Mouse (Mus musculus) kidney, embryonic 14.5 days (tissue): Measurements from ENCODE around the gene Adamts14. TPM values are rescaled to one million over a fixed set of nuclear protein-coding genes. Genes with fewer than 3 reads are reported as not detected.
A peak's percentile ranks its signal among the peaks of the same experiment; 100 is the strongest.

Experiments
- ATAC-seq: fragments of 200-750 bp; cut with Nextera tagmentation; 2 replicates; pipeline ENCODE4 v1.8.0; 2017; ENCODE audit warnings: moderate number of reproducible peaks, mild to moderate bottlenecking, moderate TSS enrichment, moderate library complexity; ENCODE audit not compliant: low FRiP score, low TSS enrichment
- H3K27ac ChIP-seq: fragments of 300-500 bp; sonication (generic); 2 replicates; pipeline ENCODE4 v1.5.1; 2014; ENCODE audit warnings: low read depth, mild to moderate bottlenecking, low read length, moderate library complexity, mixed read lengths
- H3K27me3 ChIP-seq: fragments of 300-500 bp; sonication (generic); 2 replicates; pipeline ENCODE4 v1.6.1; 2014; ENCODE audit warnings: mild to moderate bottlenecking, low read length; ENCODE audit not compliant: control insufficient read depth, insufficient read depth
- H3K36me3 ChIP-seq: fragments of 300-500 bp; sonication (generic); 2 replicates; pipeline ENCODE4 v1.6.1; 2014; ENCODE audit warnings: low read length, mixed read lengths; ENCODE audit not compliant: control insufficient read depth, insufficient read depth
- H3K4me1 ChIP-seq: fragments of 300-500 bp; sonication (generic); 2 replicates; pipeline ENCODE4 v1.6.1; 2014; ENCODE audit warnings: low read length, mixed read lengths; ENCODE audit not compliant: control insufficient read depth, insufficient read depth
- H3K4me2 ChIP-seq: fragments of 300-500 bp; sonication (generic); replicated peaks from 2 replicates; pipeline ENCODE4 v1.6.1; 2014; ENCODE audit warnings: low read depth, mild to moderate bottlenecking, low read length
- H3K4me3 ChIP-seq: fragments of 300-500 bp; sonication (generic); 2 replicates; pipeline ENCODE4 v1.5.1; 2014; ENCODE audit warnings: mild to moderate bottlenecking, low read length
- H3K9ac ChIP-seq: fragments of 300-500 bp; sonication (generic); 2 replicates; pipeline ENCODE4 v1.6.1; 2014; ENCODE audit warnings: low read depth, mild to moderate bottlenecking, low read length, moderate library complexity
- H3K9me3 ChIP-seq: fragments of 300-500 bp; sonication (generic); 2 replicates; pipeline ENCODE4 v1.6.1; 2016; ENCODE audit warnings: low read length; ENCODE audit not compliant: control insufficient read depth
- WGBS: fragments of 180-500 bp; shearing (Covaris S2); extraction: QIAGEN DNeasy Blood & Tissue Kit; methylation state at CpG from one replicate; pipeline ENCODE4 v1.1.7; 2014; 5-methylcytosine and 5-hydroxymethylcytosine counted together
- polyA plus RNA-seq: library from polyadenylated mRNA; unstranded; fragments of >200 nt; fragmentation: Nextera tagmentation; extraction: Ambion mirVana; gene quantifications from 2 replicates; pipeline ENCODE4 v1.2.1, GENCODE M21; 2014

Gene Adamts14
- polyA plus RNA-seq, 1 experiment from 2014 or later: 1.3 TPM

GRCm38 (mm10) chr10:61304046-61304445 lies 30.8 kb upstream of the Adamts14 start:
- 90% methylated on average over 6 of the region's 6 CpGs for WGBS
- Histone ChIP-seq H3K9ac (no peak overlapping the region), H3K9me3 (no peaks in the 10 kb centered on the region), H3K36me3 (no peaks in the 10 kb centered on the region), H3K4me2 (no peak overlapping the region), H3K4me1 (0 out of 2 replicates have a peak, but pooled peaks cover 5% of the 10 kb centered on the region), H3K27ac (no peak overlapping the region), H3K27me3 (no peaks in the 10 kb centered on the region), H3K4me3 (no peak overlapping the region)
- no peak for ATAC-seq

DNA sequence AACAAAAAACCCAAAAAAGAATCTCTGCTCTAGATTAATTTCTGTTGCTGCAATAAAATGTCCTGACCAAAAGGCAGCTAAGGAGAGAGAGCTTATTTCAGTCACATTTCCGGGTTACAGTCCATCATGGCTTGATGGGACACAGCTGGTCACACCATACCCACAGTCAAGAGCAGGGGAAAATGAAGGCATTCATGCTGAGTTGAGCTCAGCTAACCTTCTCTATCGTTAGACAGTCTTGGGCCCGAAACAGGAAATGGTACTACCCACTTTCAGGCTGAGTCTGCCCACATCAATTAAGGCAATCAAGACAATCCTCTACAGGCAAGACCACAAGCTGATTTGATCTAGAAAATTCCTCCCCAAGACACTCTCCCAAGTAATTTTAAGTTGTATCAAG lies 27.8 kb upstream of the Adamts14 start:
- no peaks in the 10 kb centered on the region for H3K4me1 ChIP-seq
- 0 out of 2 replicates have a peak, but pooled peaks have one; percentile 64 for ATAC-seq
- no peak overlapping the region for H3K4me3 ChIP-seq
- H3K27ac ChIP-seq: no peak overlapping the region
- H3K9me3 ChIP-seq: no peaks in the 10 kb centered on the region
- H3K27me3 ChIP-seq: no peaks in the 10 kb centered on the region
- no peaks in the 10 kb centered on the region for H3K36me3 ChIP-seq
- 56% methylated on average over 3 of the region's 3 CpGs for WGBS
- H3K9ac ChIP-seq: no peak overlapping the region
- no peak overlapping the region for H3K4me2 ChIP-seq

DNA sequence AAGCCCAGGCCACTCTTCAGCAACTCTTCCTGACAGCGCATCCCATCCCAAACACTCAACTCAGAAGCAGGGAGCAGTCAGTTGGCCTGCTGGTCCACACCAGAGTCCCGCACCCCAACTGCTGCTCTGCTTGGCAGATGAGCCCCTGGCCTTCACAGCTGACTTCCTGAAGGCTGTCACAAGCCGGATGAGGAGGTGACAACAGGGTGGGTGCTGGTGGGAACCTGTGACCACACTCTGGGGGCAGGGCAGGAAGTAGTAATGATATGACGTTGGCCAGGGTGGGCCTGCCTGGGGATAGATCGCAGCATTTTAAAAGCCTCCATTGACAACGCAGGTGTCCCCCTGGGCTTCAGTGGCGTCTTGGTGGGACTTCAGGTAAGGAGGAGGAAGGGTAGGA lies 24.2 kb upstream of the Adamts14 start, which contains the start of gene Prf1:
Gene Prf1 (plus strand): TSS at position 357 of the 400 bp plus-strand sequence.
- 77% methylated on average over 7 of the region's 7 CpGs for WGBS
- no peak for ATAC-seq

DNA sequence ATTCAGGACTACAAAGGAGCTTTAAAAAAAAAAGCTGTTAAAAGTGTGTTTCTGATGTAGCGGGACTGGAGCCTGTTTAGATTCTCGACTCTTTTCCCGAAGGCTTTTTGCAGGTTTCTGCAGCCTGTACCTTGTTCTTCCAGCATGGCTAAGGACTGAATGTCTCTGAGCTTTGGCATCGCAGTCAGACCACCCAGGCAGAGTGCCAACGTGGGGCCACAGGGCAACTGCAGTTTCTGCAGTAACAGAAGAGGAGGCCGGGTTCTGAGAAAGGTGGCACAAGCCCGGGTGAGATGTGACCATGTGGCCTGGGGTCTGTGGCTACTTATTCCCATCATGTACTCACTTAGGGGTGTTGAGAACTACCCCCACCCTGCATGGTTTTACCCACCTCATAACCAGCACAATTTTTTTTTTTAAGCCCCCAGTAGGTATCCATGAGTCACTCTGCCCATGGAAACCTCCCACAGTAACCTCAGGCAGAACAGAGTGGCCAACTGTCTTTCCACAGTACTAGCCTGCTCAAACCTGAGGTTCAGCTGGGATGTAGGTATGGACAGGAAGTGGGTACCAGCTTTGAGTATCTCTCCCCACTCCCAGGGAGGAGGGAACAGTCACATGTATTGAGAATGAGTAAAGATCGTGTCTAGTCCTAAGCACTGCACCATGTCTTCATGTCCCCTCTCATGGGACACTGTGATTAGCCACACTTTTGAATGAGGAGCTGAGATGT lies 23.6 kb upstream of the Adamts14 start:
- no peaks in the 10 kb centered on the region for H3K4me1 ChIP-seq
- H3K4me2 ChIP-seq: no peak overlapping the region
- H3K27ac ChIP-seq: no peak overlapping the region
- no peak overlapping the region for H3K4me3 ChIP-seq
- WGBS: 81% methylated on average over 8 of the region's 8 CpGs
- no peak overlapping the region for H3K9ac ChIP-seq
- no peaks in the 10 kb centered on the region for H3K27me3 ChIP-seq
- H3K36me3 ChIP-seq: no peaks in the 10 kb centered on the region
- no peak for ATAC-seq
- H3K9me3 ChIP-seq: no peaks in the 10 kb centered on the region

More for the DNA sequence above, 24.2 kb upstream of the Adamts14 start, which contains the start of gene Prf1:
- Histone ChIP-seq H3K27me3 (no peaks in the 10 kb centered on the region), H3K4me3 (no peak within 1 kb of the TSS), H3K9ac (no peak within 1 kb of the TSS), H3K4me1 (no peaks in the 10 kb centered on the region), H3K36me3 (no peaks in the 10 kb centered on the region), H3K4me2 (no peak within 1 kb of the TSS), H3K27ac (no peak within 1 kb of the TSS), H3K9me3 (no peaks in the 10 kb centered on the region)

GRCm38 (mm10) chr10:61294242-61294641 lies 21.0 kb upstream of the Adamts14 start:
- no peak overlapping the region for H3K4me3 ChIP-seq
- no peak for ATAC-seq
- WGBS: 80% methylated on average over 8 of the region's 8 CpGs
- H3K4me2 ChIP-seq: no peak overlapping the region
- no peaks in the 10 kb centered on the region for H3K4me1 ChIP-seq
- H3K9ac ChIP-seq: no peak overlapping the region
- no peaks in the 10 kb centered on the region for H3K9me3 ChIP-seq
- H3K27ac ChIP-seq: no peak overlapping the region
- H3K36me3 ChIP-seq: no peaks in the 10 kb centered on the region
- no peaks in the 10 kb centered on the region for H3K27me3 ChIP-seq

DNA sequence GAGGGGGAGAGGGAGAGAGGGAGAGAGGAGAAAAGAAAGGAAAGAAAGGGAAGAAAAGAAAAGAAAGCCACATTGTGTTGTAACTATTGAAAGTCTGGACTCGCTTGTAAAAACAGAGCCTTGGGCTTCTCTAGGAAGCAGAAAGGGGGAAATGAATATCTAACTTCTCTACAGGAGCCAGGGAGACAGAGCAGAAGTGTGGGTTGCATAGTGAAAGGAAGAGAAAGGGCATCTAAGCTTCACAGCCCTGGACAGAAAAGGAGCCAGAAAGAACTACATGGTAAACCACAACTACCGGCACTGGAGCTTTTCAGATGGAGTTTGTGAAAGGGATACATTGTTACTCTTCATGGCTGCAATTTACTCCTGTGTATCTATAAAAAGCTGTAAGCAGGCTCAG lies 17.2 kb upstream of the Adamts14 start:
- H3K27me3 ChIP-seq: no peaks in the 10 kb centered on the region
- no peak for ATAC-seq
- peaks cover 9% of the 10 kb centered on the region; the same call in 1 of the 2 replicates for H3K4me1 ChIP-seq
- H3K36me3 ChIP-seq: no peaks in the 10 kb centered on the region
- H3K4me2 ChIP-seq: no peak overlapping the region
- no peak overlapping the region for H3K27ac ChIP-seq
- no peak overlapping the region for H3K4me3 ChIP-seq
- WGBS: 77% methylated on average over 2 of the region's 2 CpGs
- no peaks in the 10 kb centered on the region for H3K9me3 ChIP-seq
- H3K9ac ChIP-seq: no peak overlapping the region

DNA sequence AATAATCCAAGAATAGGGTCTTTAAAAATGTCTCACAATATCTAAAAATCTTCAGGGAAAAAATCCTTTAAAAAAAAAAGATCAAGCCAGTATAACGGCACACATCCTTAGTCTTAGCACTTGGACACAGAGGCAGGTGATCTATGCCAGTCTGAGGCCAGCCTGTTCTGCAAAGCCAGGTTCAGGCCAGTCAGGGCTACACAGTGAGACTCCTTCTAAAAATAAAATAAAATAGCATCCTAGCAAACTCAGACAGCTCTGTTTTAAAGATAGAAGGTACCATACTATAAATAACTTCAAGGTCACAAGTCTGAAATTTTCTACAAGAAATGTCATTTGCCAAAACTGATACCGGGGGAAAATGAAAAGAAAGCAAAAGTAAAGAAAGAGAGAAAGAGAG lies 16.8 kb upstream of the Adamts14 start:
- no peak for ATAC-seq
- Histone ChIP-seq H3K36me3 (no peaks in the 10 kb centered on the region), H3K27ac (no peak overlapping the region), H3K9ac (no peak overlapping the region), H3K4me2 (no peak overlapping the region), H3K9me3 (no peaks in the 10 kb centered on the region), H3K27me3 (no peaks in the 10 kb centered on the region), H3K4me3 (no peak overlapping the region), H3K4me1 (peaks cover 13% of the 10 kb centered on the region; the same call in 1 of the 2 replicates)
- WGBS: 67% methylated on average over 2 of the region's 2 CpGs

DNA sequence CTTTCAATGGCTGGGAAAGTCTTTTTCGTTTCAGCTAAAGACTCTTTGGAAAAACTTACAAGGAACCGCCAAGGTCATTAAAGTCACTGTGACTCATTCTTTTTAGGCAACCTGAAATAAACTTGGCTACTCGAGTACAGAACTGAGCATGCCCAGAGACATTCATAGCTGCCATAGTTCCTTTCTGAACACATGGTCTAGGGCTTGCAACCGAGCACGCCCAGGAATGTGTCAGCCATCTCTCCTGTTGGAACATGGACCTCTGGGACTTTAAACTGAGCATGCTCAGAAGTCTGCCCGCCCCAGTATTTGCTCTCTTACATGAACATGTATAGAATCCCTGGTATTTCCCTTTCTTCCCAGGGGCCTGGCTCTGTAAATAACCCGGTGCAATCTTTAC lies 13.0 kb upstream of the Adamts14 start:
- Histone ChIP-seq H3K9me3 (no peaks in the 10 kb centered on the region), H3K27ac (no peak overlapping the region), H3K4me1 (peaks cover 14% of the 10 kb centered on the region; the same call in 1 of the 2 replicates), H3K4me2 (no peak overlapping the region), H3K4me3 (no peak overlapping the region), H3K27me3 (no peaks in the 10 kb centered on the region), H3K9ac (no peak overlapping the region), H3K36me3 (no peaks in the 10 kb centered on the region)
- ATAC-seq: peak; percentile 30; the same call in 1 of the 2 replicates
- WGBS: 62% methylated on average over 7 of the region's 7 CpGs

- no peaks in the 10 kb centered on the region for H3K36me3 ChIP-seq
- no peak overlapping the region for H3K4me2 ChIP-seq
- no peaks in the 10 kb centered on the region for H3K27me3 ChIP-seq
- H3K27ac ChIP-seq: no peak overlapping the region; the same call in 1 of the 2 replicates
- H3K4me3 ChIP-seq: no peak overlapping the region
- H3K9me3 ChIP-seq: no peaks in the 10 kb centered on the region
- peak; percentile 61; the same call in 1 of the 2 replicates for ATAC-seq
- H3K9ac ChIP-seq: no peak overlapping the region
- 45% methylated on average over 11 of the region's 11 CpGs for WGBS
- H3K4me1 ChIP-seq: peaks cover 14% of the 10 kb centered on the region; the same call in 1 of the 2 replicates
Measured at GRCm38 (mm10) chr10:61285271-61285670, 12.0 kb upstream of the Adamts14 start.
